Mouse (Mus musculus) adrenal gland (tissue): Measurements from ENCODE around the gene Rpl22.

ENCODE experiments used
- intact Hi-C: fragments of 180-260 bp; cut with DNase I; formaldehyde crosslinking; loops from one replicate; pipeline ENCODE4 v1.15.1; 2025
- long read RNA-seq, 2 experiments: library from polyadenylated mRNA; unstranded; transcript quantifications; one replicate each; pipeline ENCODE4 v2.0.0; 2020; ENCODE audit warnings: borderline replicate concordance in 1 of 2; ENCODE audit not compliant: insufficient replicate concordance in 1 of 2

Rpl22 gene
- long read RNA-seq, experiment 1, transcript Rpl22-205 (4 exons, 581 nt) = major isoform, 158 of 193 reads
- long read RNA-seq, experiment 1, partial matches to known transcripts = 23 of 193 reads
- long read RNA-seq, experiment 1, other reads (novel, unspliced or antisense) = 12 of 193 reads
- long read RNA-seq, experiment 2, transcript Rpl22-205 (4 exons, 581 nt) = major isoform, 138 of 170 reads
- long read RNA-seq, experiment 2, partial matches to known transcripts = 18 of 170 reads
- long read RNA-seq, experiment 2, other reads (novel, unspliced or antisense) = 14 of 170 reads

DNA sequence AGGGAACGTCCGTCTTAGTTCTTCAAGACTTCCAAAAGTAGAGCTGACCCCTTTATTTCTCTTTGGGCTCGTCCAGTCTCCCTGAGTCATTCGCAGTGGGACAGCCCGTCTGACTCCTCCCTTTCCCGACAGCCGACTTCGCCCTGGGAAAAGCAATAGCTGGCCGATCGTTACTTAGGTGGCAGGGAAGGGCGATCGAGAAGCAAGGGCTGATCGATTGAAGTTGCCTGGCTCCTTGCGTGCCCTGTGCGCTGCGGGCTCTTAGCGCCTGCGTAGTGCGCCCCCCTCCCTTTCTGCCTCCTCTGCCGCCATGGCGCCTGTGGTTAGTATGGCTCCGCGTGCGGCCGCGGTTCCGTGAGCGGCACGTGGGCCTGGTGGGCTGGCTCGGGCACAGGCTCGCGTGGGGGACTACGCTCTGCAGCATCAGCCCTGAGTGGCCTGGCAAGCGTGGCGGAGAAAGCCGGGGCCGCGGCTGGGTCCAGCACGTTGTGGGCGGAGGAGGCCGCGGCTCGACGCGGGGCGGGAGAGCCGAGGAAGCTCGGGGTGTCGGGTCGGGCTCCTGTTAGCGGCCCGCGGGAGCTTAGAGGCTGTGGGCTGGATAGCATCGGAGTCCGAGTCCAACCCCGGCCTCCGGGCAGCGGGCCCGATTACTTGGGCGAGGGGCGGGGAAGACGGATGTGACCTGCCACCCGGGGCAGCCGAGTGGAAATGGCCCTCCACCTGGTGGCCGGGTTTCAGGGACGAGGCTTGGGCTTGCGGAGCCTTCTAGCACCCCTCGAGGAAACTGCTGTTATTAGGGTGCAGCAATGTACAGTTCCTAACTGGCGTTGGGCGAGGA, at the start of gene Rpl22:
Gene Rpl22 (plus strand): TSS at position 169 of the 838 bp plus-strand sequence.
- intact Hi-C loops = loop anchor here (5.0 kb wide), 1 partner anchor 162 kb away; no protein-coding TSS in a partner anchor

- intact Hi-C loops = no loop called here
Observed at GRCm38 (mm10) chr4:152276389-152277347, 48.9 kb upstream of the Rpl22 start.

- intact Hi-C loops = no loop called here
Observed at GRCm38 (mm10) chr4:152277916-152278315, 47.6 kb upstream of the Rpl22 start.

DNA sequence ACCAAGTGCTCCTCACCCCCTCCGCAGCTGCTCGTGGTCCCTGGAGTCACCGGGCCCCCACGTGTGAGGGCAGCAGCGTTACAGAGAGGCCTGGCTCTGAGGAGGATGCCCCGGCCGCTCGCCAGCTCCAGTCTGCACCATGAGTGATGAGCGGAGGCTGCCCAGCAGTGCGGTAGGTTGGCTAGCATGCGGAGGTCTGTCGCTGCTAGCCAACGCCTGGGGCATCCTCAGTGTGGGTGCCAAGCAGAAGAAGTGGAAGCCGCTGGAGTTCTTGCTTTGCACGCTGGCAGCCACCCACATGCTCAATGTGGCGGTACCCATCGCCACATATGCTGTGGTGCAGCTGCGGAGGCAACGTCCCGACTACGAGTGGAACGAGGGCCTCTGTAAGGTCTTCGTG, 46.6 kb upstream of the Rpl22 start:
- intact Hi-C loops = no loop called here

DNA sequence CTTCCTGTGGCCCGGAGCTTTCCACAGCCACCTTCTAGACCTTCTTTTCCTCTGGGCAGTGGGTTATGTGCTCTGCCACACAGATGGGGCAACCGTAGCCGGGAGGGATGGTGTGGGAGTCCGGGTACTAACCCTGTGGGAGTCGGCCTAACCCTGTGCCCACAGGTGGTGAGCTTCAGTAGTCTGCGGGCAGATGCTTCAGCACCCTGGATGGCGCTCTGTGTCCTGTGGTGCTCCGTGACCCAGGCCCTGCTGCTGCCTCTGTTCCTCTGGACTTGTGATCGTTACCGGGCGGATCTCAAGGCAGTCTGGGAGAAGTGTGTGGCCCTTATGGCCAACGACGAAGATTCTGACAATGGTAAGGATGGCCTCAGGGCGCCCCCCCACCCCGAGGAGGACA, 43.9 kb upstream of the Rpl22 start:
- intact Hi-C loops = no loop called here

DNA sequence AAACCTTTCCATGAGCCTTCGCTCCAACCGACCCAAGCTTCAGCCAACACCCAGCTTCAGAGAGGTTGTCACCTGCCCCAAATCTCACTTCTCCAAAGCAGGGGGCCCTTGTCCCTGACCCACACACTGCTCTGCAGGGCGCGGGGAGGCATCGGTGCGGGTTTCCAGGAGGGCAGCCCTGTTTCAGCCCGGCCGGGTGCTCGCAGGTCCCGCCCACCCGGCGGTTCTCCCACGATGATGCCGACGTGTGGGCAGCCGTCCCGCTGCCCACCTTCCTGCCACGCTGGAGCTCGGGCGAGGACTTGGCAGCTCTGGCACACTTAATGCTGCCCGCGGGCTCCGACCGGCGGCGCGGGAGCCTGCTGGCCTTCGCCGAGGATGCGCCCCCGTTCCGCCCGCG, 42.8 kb upstream of the Rpl22 start:
- intact Hi-C loops = loop anchor here (1.0 kb wide), 1 partner anchor 68 kb away; no protein-coding TSS in a partner anchor

GRCm38 (mm10) chr4:152283186-152283950, 42.2 kb upstream of the Rpl22 start:
- intact Hi-C loops = loop anchor here (1.0 kb wide), 1 partner anchor 69 kb away; no protein-coding TSS in a partner anchor

DNA sequence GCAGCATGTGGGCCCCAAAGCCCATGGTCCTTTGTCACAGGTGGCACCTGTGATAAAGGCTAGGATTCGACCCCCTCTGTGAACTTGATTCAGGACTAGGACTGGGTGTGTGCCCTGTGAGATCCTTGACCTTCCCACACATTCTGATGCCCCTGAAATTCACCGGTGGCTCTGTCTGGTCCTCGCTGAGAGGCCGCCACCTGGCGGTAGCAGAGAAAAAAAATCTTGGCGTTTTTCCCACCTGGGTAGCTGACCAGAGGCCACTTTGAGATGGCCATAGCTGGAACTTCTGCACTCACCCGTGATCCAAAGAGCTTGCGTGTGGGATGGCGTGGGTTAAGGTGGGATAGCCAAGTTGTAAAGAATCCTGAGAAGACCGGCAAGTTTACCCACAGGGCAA, 40.0 kb upstream of the Rpl22 start:
- intact Hi-C loops = loop anchor here (2.0 kb wide), 1 partner anchor 113 kb away; no protein-coding TSS in a partner anchor

DNA sequence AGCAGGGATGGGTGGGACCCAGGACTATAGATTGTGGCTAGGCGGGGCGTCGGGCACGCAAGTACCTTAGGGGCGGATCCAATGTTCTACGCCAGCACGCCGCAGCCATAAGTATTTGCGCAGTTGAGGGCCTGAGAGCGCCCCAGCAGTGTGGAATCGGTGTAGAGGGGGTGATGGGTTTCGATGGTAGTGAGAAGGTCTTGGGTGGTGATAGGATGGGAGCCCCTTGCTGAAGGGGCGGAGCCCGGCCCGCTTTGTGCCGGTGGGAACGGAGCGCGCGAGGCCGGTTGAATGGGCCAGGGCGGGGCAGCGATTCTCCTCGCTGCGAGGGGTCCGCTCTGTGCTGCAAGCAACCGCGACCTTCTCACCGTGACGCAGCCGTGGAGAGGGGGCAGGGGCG, 39.4 kb upstream of the Rpl22 start:
- intact Hi-C loops = no loop called here

DNA sequence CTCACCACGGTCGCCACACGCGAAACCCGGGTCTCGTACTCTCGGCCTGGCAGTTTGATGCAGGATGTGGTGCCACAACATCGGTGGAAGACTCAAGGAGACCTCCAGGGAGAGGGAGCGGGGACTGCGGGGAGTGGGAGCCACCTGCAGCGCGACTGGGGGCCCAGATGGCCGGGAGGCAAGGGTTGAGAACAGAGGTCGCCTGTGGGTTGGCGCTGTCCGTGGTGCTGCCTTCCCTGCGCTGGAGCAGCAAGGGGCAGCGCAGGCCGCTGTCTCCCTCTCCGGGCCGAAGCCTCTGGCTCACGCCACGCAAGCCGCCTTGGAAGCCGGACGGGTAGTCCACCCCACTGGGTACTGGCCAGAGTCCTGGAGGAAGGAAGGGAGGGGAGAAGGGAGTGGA, 38.7 kb upstream of the Rpl22 start:
- intact Hi-C loops = no loop called here

DNA sequence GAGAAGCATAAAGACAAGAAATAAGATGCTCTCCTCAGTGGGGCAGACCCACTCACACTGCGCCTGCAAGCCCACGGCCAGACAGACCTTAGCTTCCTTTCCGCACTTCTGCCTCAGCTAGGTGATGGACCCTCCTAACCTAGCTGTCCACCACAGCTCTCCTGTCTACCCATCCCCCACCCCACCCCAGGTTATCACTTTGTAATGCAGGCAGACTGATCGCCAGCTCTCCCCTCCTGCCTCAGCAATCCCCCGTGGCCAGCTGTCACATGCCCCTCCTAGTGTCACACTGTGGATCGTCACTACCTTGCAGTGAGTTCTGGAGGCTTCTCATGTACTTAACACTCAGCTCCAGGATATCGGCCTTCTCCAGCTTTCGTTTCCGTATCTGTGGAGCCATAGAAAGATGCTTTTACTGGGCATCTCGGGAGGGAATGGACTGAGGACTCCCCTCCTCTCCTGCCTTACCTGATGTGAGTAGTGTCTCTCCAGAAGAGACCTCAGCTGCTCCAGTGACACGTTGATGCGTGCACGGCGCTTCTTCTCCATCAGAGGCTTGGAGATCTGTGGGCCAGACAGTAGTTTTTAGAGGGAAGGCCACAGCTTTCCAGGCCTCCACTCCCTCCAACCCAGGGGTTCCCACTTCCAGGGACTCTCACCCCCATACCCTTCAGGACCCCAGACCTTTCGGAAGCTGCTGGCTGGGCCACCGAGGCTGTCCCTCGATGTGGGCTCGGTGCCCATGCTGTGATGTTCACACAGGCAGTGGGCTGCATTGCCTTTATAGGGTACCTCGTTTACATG, 38.0 kb upstream of the Rpl22 start:
- intact Hi-C loops = no loop called here

- intact Hi-C loops = no loop called here
Observed at GRCm38 (mm10) chr4:152288398-152288945, 37.1 kb upstream of the Rpl22 start.

DNA sequence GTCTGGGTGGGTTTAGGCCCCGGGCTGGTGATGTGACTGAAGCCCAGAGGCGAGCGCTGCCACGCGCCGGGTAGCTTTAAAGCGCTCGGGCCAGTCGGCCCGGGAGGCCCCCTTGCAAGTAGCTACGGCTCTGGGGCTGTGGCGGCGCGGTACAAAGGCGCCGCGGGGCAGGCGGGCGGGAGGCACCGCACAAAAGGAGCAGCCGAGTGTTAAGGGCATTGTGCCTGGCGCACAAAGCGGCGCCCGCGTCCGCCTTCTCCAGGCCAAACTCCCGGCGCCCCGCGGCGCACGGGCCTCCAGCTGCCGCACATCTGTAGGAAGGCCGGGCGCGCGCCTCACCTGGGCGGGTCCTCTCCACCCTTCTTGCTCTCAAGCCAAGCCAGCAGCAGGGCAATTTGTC, 35.2 kb upstream of the Rpl22 start:
- intact Hi-C loops = no loop called here

DNA sequence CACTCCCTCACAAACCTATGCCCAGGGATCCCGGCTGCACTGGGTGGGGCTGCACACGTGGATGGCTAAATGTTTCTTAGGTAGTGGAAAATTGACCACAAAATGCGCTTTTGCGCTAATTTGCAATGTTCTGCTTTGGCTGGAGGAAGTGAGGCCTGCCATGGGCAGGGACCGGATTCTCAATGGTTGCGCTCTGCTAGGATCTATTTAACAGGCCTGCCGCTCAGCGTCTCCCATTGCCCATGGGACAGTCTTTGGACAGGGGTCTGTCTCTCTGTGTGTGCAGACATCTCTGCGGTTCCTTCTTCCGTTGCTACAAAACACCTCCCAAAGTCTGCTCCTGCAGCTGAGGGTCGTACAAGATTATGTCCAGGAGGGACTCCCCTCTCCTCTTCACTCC, 34.6 kb upstream of the Rpl22 start:
- intact Hi-C loops = no loop called here

DNA sequence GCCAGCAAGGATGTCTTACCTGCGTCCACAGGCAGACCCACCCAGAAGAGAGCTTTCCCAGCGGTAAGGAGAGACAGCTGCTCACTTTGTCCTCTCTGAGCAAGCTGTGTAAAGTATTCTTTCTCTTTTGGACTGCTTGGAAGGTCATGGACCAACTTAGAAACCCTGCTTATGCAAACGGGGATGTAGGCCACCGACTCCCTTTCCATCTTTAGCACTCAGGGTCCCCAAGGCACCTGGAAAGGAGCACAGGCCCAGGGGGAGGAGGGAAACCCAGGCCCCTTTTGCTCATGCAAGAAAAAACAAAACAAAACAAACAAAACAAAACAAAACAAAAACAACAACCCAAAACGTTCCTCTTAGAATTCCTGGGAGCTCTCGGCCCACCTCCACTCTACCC, 34.0 kb upstream of the Rpl22 start, which contains the start of gene Hes3:
Gene Hes3 (minus strand): TSS at position 101 of the 400 bp plus-strand sequence.
- intact Hi-C loops = no loop called here

DNA sequence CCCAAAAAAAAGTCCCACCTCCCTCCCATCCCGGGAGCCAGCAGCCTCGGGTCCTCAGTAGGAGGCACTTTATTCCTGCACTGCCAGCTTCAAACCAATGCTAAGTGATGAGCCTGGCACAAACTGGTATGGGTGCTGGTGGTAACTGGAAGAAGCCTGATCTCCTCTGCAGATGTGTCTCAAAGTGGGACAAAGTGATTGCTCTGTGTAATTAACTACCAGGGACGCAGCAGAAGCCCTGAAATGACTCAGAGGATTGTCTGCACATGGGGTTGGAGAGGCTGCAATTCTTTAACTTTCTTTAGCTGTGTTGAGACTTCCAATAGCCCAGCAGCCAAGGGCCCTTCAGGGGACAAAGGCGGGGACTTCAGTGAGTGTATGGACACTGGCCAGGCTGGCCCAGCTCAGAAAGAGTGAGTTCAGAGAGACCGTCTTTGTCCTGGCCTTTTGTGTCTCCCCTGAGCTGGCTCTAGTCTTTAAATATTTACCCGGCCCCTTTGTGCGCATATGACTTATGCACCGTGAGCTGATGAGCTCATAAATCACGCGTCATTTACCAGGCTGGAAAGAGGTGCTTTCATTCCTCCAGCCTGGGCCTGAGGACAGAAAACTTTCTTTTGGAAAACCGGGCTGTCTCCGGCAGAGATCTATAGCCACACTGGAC, 33.3 kb upstream of the Rpl22 start:
- intact Hi-C loops = no loop called here

DNA sequence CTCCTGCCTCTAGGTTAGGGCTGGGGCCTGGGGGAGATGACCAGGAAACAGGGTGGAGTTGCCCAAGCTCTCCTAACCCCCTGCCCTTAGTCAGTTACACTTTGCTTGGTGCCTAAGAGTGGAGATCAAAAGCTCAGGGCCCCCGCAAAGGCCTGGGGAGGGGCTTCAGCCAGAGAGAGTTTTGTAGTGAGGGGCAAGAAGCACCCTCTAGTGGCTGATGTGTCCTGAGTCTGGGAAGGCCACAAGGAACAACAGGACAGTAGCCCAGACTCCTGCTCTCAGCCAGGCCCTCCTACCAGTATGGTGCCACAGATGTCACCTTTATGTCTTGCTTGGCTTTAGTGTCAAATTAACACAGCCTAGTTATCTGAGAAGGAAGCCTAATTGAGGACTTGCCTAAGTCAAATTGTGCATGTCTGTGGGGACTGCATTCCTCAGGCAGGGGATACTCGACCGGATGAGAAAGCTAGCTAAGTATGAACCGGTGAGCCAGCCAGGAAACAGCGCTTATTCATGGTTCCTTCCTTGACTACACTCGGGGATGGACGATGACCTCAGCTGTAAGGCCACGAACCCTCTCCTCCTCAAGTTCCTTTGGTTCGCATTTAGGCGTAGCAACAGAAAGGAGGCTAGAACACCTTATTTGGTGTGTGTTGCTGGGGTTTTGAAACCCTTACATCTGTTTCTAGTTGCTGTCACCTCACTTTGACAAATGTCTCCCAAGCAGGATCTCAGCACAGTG, 31.2 kb upstream of the Rpl22 start:
- intact Hi-C loops = no loop called here

DNA sequence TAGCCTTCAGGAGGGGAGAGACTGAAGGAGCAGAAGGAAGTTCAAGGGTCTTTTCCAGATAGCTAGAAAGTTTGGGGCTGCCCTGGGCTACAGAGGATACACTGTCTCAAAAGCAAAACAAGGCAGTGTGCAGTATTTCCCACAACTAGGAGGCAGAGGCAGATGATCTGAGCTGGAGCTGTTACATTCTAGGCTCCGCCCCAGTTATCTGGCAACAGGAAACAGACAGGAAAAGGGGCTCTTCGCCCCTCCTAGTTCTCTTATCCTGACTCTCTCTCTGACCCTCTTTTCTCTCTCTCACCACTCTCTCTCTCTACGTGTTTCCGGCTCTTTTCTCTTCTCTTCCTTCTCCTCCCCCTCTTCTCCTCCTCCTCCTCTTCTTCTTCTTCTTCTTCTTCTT, 29.6 kb upstream of the Rpl22 start:
- intact Hi-C loops = no loop called here
